Mouse (Mus musculus) midbrain, postnatal 0 days (tissue): ENCODE results near the gene Kpna6. TPM values are rescaled to one million over a fixed set of nuclear protein-coding genes. Genes with fewer than 3 reads are reported as not detected.

Experiments used
- ATAC-seq: fragments of 200-750 bp; cut with Nextera tagmentation; 2 replicates; pipeline ENCODE4 v1.8.0; 2017; ENCODE audit warnings: moderate number of reproducible peaks, mild to moderate bottlenecking, moderate TSS enrichment, moderate library complexity; ENCODE audit not compliant: low FRiP score
- DNase-seq: peaks from one replicate; pipeline ENCODE4 v3.0.0-alpha.2; 2015; ENCODE audit warnings: low spot score
- H3K27ac ChIP-seq: fragments of 300-500 bp; sonication (generic); 2 replicates; pipeline ENCODE4 v1.5.1; 2014; ENCODE audit warnings: low read depth, mild to moderate bottlenecking, low read length, mixed read lengths
- H3K27me3 ChIP-seq: fragments of 300-500 bp; sonication (generic); 2 replicates; pipeline ENCODE4 v1.6.1; 2014; ENCODE audit warnings: low read length, control low read depth, mixed read lengths; ENCODE audit not compliant: insufficient read depth
- H3K36me3 ChIP-seq: fragments of 300-500 bp; sonication (generic); 2 replicates; pipeline ENCODE4 v1.6.1; 2014; ENCODE audit warnings: low read length, control low read depth, mixed read lengths; ENCODE audit not compliant: insufficient read depth
- H3K4me1 ChIP-seq: fragments of 300-500 bp; sonication (generic); 2 replicates; pipeline ENCODE4 v1.6.1; 2014; ENCODE audit warnings: mild to moderate bottlenecking, control low read depth, antibody characterized with exemption, low read length, mixed read lengths; ENCODE audit not compliant: insufficient read depth
- H3K4me2 ChIP-seq: fragments of 300-500 bp; sonication (generic); 2 replicates; pipeline ENCODE4 v1.6.1; 2014; ENCODE audit warnings: low read depth, mild to moderate bottlenecking, low read length, mixed read lengths; ENCODE audit not compliant: poor library complexity, severe bottlenecking
- H3K4me3 ChIP-seq: fragments of 300-500 bp; sonication (generic); 2 replicates; pipeline ENCODE4 v1.5.1; 2014; ENCODE audit warnings: low read depth, mild to moderate bottlenecking, low read length, moderate library complexity
- H3K9ac ChIP-seq: fragments of 300-500 bp; sonication (generic); replicated peaks from 2 replicates; pipeline ENCODE4 v1.6.1; 2014; ENCODE audit warnings: mild to moderate bottlenecking, low read length, moderate library complexity, mixed read lengths; ENCODE audit not compliant: poor library complexity, severe bottlenecking
- H3K9me3 ChIP-seq: fragments of 300-500 bp; sonication (generic); 2 replicates; pipeline ENCODE4 v1.6.1; 2016; ENCODE audit warnings: low read length, control low read depth
- CTCF ChIP-seq: IDR thresholded peaks from 2 replicates; pipeline ENCODE4 v1.5.1; 2016; ENCODE audit warnings: antibody characterized with exemption, mild to moderate bottlenecking
- WGBS: fragments of 180-500 bp; shearing (Covaris S2); extraction: QIAGEN DNeasy Blood & Tissue Kit; methylation state at CpG from one replicate; pipeline ENCODE4 v1.1.7; 2014; 5-methylcytosine and 5-hydroxymethylcytosine counted together
- polyA plus RNA-seq: library from polyadenylated mRNA; unstranded; fragments of >200 nt; fragmentation: Nextera tagmentation; extraction: Ambion mirVana; gene quantifications from 2 replicates; pipeline ENCODE4 v1.2.1, GENCODE M21; 2015
- total RNA-seq: library from RNA; depleted of rRNA; stranded (reverse); fragments of >200 nt; gene quantifications from 2 replicates; pipeline ENCODE4 v1.2.3, GENCODE M21; 2014; rRNA removed

Kpna6 gene
- total RNA-seq (63.1 and 65.3 TPM in 2 replicates), polyA plus RNA-seq (13.5 and 14.9 TPM in 2 replicates)

GRCm38 (mm10) chr4:129672083-129672877 lies at the start of gene Kpna6:
Gene Kpna6 (minus strand): TSS chr4:129672767.
- peak; percentile 28; the same call in 1 of the 2 replicates for TF ChIP-seq CTCF
- peak within 1 kb of the TSS; percentile 98 for H3K4me3 ChIP-seq

GRCm38 (mm10) chr4:129716310-129716709 lies 43.7 kb upstream of the Kpna6 start:
- no peak overlapping the region for H3K9ac ChIP-seq
- 91% methylated on average over 9 of the region's 9 CpGs for WGBS
- DNase-seq (no peak), ATAC-seq (no peak)
- H3K4me3 ChIP-seq, result no peak overlapping the region
- no peak overlapping the region for H3K27ac ChIP-seq
- no peaks in the 10 kb centered on the region for H3K4me1 ChIP-seq
- H3K9me3 ChIP-seq, result no peaks in the 10 kb centered on the region
- no peak overlapping the region for H3K4me2 ChIP-seq
- no peaks in the 10 kb centered on the region for H3K27me3 ChIP-seq
- TF ChIP-seq CTCF, result no peak
- peaks cover 48% of the 10 kb centered on the region for H3K36me3 ChIP-seq

More at GRCm38 (mm10) chr4:129672083-129672877, at the start of gene Kpna6:
- Histone ChIP-seq H3K27ac (peak within 1 kb of the TSS; percentile 92), H3K4me1 (0 out of 2 replicates have a peak, but pooled peaks cover 4% of the 10 kb centered on the region), H3K27me3 (no peaks in the 10 kb centered on the region), H3K9me3 (no peaks in the 10 kb centered on the region), H3K4me2 (peak within 1 kb of the TSS; percentile 73), H3K36me3 (peaks cover 15% of the 10 kb centered on the region), H3K9ac (peak within 1 kb of the TSS; percentile 91)
- peak; percentile 94 for DNase-seq
- WGBS, result under 1% methylated on average over 59 of the region's 65 CpGs
- ATAC-seq, result peak; percentile 88

GRCm38 (mm10) chr4:129709486-129710129 lies 37.0 kb upstream of the Kpna6 start:
- H3K27ac ChIP-seq, result peak overlapping the region; percentile 64
- no peaks in the 10 kb centered on the region for H3K9me3 ChIP-seq
- no peak overlapping the region for H3K9ac ChIP-seq
- ATAC-seq (peak; percentile 58; the same call in 1 of the 2 replicates), DNase-seq (peak; percentile 53)
- no peak overlapping the region for H3K4me2 ChIP-seq
- WGBS, result 35% methylated on average over 8 of the region's 8 CpGs
- no peak for TF ChIP-seq CTCF
- H3K27me3 ChIP-seq, result no peaks in the 10 kb centered on the region
- H3K36me3 ChIP-seq, result peaks cover 43% of the 10 kb centered on the region
- no peak overlapping the region for H3K4me3 ChIP-seq
- H3K4me1 ChIP-seq, result no peaks in the 10 kb centered on the region

GRCm38 (mm10) chr4:129706750-129707149 lies 34.2 kb upstream of the Kpna6 start:
- H3K4me3 ChIP-seq, result no peak overlapping the region
- DNase-seq (no peak), ATAC-seq (no peak)
- TF ChIP-seq CTCF, result no peak
- H3K4me1 ChIP-seq, result peaks cover 8% of the 10 kb centered on the region; the same call in 1 of the 2 replicates
- no peak overlapping the region for H3K9ac ChIP-seq
- H3K9me3 ChIP-seq, result no peaks in the 10 kb centered on the region
- H3K27me3 ChIP-seq, result no peaks in the 10 kb centered on the region
- peak overlapping the region; percentile 32; the same call in 1 of the 2 replicates for H3K27ac ChIP-seq
- H3K4me2 ChIP-seq, result no peak overlapping the region
- 26% methylated on average over 3 of the region's 3 CpGs for WGBS
- H3K36me3 ChIP-seq, result peaks cover 44% of the 10 kb centered on the region

GRCm38 (mm10) chr4:129702454-129702853 lies 29.9 kb upstream of the Kpna6 start:
- WGBS, result 6% methylated on average over 11 of the region's 11 CpGs
- Histone ChIP-seq H3K27ac (peak overlapping the region; percentile 85), H3K4me3 (no peak overlapping the region), H3K9me3 (no peaks in the 10 kb centered on the region), H3K9ac (peak overlapping the region; percentile 46), H3K27me3 (no peaks in the 10 kb centered on the region), H3K4me1 (peaks cover 11% of the 10 kb centered on the region), H3K4me2 (0 out of 2 replicates have a peak overlapping the region, but pooled peaks have one; percentile 9), H3K36me3 (peaks cover 22% of the 10 kb centered on the region)
- peak; percentile 80 for ATAC-seq
- DNase-seq, result peak; percentile 89
- TF ChIP-seq CTCF, result no peak
